Mouse (Mus musculus): ENCODE data around the gene Tdgf1. TPM values are rescaled to one million over a fixed set of nuclear protein-coding genes. Genes with fewer than 3 reads are reported as not detected.

The Tdgf1 gene
- polyA plus RNA-seq, 2 experiments from 2014 or later, result 2.2 TPM

DNA sequence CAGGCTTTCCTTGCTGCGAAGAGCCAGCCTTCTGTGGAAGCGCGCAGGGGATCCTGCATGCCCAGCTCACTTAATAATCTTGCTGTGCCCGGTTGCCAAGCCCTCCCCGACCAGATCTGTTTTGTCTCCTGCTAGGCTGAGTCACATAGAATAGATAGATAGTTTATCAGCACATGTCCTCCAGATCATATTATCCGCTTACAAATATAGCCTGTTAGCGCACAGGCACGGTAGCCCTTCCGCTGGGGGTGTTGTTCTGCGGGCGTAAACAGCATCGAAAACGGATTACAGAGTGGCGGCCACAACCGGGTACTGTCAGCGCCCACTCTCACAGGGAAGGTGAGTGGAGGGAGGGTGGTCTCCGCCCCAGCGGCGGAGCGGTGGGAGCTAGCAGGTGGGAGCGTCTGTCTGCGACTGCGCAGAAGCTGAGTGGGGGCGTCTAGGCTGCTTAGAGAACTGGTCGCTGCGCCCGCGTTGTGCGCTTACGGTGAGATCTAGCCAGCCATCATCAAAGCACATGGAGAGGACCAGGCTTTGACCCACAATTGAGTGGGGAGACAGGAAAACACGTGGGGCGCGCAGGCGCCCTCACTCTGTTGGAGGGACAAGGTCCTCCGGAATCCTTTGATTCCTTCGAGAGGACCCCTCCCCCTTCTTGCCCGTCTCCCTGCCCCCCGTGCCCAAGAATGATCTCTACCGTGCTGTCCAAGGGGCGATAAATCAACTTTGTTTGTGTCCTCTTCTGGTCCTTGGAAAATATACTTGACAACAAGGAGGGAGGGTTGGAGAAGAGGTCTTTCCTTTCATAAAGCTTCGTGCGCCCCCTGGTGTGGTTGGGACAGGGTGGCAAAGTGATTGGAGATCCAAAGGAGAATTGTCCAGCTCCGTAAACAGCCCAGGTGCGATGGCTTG, 7.8 kb upstream of the Tdgf1 start:
- peak; percentile 52 for ATAC-seq

DNA sequence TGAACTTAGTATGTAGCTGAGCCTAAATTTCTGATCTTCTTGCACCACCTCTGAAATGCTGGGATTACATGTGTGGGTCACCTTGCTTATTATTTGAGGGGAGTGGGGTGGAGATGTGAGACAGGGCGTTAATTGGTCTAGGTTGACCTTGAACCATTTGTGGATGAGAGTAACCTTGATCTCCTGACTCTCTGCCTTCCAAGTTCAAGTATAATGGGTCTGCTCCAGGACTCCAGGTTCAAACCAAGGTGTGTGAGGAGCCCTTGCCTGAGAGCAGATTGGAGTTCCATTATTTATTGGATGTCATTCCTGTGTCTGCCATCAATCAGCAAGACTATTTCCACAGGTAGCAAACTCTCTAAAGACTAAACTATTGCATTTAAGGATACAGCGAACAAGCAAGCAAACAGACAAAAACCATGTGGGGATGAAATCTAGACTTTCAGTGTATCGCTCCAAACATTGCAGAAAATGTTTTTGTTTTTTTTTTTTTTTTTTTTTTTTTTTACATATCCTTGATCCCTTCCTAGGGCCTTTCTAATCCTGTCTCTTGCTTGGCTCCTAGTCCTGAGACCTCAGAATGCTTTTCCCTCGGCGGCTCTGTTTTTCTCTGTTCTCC, 7.1 kb upstream of the Tdgf1 start:
- no peak for ATAC-seq

DNA sequence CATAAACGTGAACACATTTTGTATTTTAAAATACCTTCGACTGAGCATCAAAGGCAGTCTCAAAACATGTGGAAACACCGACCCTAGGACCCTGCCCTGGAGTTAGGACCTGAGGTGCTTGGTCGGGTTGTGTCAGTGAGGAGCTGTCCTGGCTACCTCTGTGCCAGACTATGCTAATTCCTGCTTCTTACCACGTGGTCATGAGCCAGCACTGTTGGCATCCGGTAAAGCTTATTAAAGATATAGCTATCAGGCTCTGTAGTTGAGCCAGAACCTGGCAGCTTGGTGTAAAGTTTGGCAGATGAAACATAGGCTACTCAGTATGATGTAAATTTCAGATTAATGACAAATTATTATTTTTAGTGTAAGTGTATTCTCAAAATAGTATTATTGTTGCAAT, 6.4 kb upstream of the Tdgf1 start:
- ATAC-seq, result no peak

DNA sequence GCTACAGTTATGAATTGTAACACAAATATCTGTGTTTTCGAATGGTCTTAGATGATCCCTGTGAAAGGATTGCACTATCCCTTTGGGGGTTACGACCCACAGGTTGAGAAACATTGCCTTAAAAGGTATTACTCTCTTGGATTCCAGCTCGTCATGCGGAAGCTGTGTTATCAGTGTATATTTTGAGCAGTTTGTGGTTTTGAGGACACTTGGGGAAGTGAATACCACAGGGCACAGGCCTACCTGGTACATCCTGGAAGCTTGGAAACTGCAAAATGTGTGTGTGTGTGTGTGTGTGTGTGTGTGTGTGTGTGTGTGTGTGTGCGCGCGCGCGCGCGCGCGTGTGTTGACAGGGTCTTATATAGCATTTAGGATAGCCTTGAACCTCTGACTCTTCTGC, 5.9 kb upstream of the Tdgf1 start:
- no peak for ATAC-seq

DNA sequence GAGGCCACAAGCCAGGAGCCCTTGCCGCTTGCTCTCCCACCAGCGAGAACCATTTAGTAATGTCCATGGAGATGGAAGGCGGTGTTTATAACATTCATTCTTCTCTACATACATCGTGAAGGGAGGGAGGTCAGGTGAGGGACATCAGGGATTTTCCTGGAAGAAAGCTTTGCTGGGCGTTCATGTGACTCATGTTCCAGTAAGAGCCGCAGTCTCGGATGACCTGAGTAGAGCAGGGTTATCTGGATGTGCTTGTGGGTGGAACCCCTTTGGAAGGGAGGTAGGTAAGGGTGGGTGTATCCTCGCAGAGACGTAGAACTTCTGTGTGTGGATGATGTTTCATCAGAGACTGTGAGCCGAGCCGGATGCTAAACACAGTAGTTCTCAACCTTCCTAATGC, 5.4 kb upstream of the Tdgf1 start, which contains the start of gene Lrrc2:
Gene Lrrc2, plus strand, starts transcription at position 149 of the 400 bp plus-strand sequence.
- no peak for ATAC-seq

DNA sequence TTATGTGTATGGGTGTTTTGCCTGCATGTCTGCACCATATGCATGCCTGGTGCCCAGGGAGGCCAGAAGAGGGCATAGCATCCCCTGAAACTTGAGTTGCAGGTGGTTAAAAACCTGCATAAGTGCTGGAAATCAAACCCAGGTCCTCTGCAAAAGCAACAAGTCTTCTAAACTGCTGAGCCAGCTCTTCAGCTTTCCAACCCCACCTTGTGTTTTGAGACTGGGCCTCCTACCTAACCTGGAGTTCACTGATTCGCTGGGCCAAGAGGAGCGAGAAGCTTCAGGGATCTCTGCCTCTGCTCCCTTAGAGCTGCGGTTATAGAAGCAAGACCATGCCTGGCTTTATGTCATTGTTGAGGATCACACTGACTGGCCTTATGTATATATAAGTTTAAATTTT, 4.2 kb upstream of the Tdgf1 start:
- no peak for ATAC-seq

DNA sequence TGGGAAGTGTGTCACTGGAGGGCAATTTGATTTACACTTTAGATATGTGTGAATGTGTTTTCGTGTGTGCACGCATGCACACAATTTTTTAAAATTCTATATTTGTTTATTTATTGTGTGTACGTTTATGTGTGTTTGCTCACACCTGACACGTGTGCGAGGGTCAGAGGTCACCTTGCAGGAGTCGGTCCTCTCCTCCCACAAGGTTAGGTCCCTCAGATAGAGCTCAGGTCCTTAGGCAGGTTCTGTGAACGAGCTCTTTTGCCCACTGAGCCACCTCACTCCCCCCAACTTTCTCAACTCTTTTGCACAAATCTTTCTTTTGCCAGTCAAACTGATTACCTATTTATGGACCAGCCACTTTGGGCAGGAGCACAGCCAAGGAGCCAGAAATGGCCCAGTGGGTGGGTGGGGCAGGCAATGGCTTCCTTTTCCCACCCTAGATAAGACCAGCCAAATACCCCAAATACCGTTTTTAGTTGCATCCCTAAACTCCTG, 2.9 kb upstream of the Tdgf1 start:
- ATAC-seq, result no peak

DNA sequence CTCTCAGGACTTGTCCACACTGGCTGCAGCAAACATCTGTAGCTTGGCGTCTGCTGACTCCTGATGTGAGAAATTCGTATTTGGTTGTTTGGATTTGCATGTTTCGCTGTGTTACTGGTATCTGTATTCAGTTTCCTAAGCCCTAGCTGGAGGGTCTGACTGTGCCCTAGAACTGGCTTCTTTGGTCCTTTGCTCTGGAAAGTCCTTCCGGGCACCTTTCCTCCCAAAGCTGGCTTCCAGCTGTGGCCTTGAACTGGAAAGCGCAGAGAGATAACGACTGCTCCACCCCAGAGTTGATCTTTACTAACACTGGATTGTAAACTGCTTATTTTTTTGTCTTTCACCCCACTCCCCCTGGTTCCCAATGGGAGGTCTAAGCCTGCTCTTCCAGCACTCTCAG, 1.9 kb upstream of the Tdgf1 start:
- no peak for ATAC-seq

DNA sequence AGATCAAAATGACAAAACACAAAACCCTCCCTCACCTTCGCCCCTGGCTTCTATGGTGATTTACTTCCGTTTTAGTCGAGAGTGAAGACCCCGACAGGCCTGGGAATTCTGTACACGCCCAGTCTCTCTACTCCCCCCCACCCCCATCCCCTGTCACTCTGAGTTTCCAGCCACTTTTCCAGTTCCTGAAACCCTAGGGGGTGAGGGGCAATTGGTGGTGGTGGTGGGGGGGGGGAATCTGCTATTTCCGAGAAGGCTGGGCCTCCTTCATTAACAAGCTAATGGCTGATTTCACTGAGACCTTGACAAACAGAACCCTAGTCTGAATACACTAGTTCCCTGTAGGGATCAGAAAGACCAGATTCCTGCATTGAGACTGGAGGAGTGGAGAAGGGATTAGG, 1.3 kb upstream of the Tdgf1 start:
- ATAC-seq, result no peak

DNA sequence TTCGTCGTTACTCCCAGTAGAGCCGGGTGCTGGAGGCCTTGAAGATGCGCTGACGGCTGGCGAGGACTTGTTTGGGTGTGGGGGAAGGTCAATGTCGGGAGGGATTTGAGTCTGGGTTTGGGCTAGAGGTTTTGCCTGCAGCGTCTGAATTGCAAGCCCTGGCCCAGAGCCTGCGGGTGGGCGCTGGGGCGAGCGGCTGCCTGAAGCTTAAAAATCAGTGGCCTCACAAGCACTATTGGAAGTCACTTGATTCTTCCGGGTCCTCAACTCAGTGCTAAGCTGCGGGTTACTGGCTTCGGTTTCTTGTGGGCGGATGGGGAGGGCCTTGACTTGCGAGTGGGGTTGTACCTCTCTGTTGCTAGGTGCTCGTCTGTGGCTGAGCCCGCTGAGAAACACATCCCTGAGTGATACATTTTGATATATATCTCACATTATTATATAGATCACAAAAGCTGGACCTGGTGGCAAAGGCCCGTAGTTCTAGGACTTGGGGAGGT, 638 bp upstream of the Tdgf1 start:
- peak; percentile 99 for ATAC-seq

DNA sequence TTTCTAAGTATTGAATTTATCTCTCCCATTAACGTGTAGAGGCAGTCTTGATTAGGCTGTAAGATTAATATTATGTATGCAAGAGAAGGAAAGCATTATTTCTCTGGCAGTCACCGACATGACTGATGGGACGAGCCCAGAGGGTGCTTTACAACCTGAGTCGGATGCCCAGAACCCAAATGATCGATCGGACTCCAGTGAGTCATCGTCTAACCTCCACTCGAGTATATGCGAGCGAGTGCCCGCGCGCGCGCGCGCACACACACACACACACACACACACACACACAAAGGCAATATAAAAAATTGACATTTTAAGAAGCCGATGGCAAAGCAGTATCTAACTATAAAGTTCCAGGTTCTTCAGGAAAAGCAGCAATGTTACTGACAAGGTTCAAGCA, 615 bp downstream of the Tdgf1 start:
- ATAC-seq, result no peak

DNA sequence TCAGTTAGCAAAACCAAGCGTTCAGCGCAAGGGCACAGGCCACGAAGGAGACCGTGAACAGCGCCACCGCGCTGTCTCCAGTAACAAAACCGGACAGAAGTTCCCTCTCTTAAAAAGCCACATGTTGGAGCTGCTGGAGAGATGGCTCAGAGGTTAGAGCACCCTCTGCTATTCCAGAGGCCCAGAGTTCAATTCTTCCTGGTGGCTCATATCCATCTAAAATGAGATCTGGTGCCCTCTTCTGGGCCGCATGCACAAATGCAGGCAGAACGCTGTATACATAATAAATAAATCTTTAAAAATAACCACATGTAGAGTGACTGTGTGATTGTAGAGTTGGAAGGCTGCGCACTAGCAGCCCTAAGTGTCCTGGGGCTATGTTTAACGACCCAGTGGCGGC, 1.7 kb downstream of the Tdgf1 start:
- no peak for ATAC-seq

DNA sequence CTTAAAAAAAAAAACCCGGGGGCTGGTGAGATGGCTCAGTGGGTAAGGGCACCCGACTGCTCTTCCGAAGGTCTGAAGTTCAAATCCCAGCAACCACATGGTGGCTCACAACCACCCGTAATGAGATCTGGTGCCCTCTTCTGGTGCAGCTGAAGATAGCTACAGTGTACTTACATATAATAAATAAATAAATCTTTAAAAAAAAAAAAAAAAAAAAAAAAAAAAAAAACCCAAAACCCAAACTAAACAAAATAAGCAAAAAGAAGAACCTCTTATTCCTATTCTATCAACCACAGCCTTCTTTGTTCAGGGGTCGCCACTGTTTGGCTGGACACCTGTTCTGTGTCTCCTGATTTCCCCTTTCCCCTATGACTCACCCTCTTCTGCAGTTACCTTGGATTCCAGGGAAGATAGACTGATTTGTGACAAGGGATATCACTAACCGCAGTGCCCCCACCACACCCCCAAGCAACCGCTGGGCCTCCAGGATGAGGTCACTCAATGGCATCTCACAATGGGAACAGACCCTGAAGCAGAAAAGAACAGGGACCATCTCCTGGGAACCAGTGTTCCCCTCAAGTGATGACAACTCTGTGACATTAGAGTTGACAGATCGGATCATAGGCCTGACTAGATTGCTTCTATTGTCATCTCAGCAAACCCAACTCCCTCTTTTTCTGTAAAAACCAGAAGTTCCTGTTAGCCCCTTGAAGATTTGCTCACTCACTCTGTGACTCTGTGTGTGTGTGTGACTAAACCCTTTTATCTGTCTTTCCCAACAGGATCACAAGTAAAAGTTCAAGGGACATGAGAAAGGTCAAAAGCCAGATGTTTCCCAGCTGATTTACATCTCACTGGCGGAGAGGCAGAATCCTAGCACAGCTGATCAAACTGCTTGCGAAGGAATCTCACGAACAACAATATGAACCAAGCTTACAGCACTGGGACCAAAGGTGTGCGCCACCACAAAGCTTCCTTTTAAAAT, 8.2 kb downstream of the Tdgf1 start:
- ATAC-seq, result no peak

DNA sequence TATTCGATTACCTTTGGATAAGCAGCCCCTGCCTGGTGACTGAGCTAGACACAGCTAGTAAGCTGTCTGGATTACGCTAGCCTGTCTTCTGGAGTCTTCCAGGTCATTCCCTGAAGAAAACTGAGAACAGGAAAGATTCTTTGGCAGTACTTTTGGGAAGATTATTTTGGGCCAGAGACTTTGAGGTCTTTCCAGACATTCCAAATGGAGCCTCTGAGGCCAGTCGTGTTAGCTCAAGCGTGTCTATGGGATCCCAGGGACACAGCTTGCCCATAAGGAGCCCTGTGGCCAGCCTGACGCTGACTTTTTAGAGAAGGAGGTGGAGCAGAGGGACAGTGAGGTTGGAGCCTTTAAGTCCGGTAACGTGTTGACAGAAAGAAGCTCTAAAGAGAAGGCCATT, 10.0 kb downstream of the Tdgf1 start:
- ATAC-seq, result no peak

DNA sequence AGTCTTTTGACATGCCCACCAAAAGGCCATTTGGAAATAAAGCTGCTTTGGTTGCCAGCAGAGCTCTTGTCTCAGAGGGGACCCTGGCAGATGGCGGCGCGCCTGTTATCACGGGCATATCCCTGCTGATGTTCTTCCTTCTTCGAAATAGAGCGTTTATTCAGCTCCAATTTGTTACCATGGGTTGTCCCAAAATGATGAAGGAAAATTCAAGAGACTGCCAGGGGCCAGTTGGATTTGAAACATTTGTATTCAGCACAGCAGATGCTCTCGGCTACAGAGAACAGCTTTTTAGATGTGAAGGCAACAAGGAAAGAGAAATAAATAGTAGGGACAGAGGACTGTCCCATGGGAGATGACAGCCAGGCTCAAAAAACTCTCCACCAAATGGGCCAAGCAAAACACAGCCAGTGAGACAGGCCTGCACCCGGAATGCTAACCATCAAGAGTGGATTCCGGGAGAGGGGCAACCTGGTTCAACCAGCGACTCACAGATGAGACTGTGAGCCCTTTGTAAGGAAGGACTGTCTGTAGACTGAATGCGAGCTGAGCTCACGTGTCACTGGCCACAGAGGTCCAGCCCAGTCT, 12.0 kb downstream of the Tdgf1 start:
- no peak for ATAC-seq

DNA sequence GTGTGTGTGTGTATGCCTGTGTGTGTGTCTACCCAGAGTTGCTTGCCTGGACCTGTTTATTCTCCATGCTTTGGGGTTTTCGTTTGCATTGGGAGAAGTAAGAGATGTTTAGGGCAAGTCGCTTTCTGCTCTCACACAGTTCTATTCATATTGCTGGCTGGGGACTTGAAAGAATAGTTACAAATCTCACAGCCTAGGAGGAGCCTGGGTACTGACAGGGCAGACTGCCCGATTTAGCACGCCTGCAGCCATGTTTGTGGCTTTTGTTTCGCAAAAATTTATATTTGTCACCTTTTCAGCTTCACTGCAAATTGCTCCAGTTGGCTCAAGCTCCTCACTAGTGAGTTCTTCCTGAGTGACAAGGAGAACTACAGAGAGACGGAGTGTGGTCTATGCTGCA, 14.4 kb downstream of the Tdgf1 start:
- ATAC-seq, result no peak

DNA sequence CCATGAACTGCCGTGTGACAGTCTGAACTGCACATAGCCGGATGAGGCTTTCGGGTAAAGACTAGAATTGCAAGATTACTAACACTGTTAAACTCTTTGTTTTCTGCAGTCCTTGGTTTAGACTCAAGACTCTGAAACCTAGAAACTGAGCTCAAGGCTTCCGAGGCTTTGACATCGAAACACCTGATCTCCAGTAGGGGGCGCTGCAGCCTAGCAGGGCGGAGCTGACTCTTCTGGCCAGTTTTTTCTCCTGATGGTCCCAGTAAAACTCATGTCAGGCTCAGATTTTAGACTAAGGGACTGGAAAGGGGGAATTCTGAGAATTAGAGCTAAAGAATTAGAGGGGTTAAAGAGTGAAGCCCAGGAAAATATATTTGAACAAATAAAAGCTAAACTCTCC, 23.2 kb downstream of the Tdgf1 start:
- ATAC-seq, result peak; percentile 57

DNA sequence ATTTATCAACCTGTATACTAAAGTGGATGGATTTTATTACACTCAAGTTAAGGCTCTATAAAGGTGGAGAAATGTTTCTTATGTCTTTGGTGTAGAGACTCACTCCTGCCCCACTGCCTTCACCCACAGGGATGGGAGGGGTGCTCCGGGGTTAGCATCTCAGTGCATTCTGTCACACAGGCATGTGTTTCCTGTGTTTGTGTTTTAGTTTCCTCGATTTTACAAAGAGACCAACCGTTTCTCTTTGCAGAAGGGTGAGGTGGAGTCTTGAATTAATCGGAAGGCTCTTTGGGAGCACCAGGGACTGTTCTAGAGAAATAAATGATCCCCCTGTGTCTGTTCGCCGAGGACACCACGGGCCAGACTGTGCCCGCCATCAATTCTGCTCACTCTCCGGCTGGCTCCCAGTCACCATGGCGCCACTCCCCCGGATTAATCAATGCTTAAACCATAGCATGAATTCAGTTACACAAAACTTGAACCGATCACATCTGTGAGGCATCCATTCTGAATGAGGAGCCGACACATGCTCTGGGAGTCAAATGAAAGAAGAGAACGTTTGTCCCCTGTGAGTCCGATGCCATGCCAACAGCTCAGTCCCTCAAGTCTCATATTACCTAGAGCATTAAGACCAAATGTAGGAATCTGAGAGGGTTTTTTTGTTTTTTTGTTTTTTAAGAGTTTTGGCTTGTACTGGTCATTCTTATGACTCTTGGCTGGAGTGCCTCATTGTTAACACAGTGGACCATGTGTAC, 25.1 kb downstream of the Tdgf1 start:
- no peak for ATAC-seq

DNA sequence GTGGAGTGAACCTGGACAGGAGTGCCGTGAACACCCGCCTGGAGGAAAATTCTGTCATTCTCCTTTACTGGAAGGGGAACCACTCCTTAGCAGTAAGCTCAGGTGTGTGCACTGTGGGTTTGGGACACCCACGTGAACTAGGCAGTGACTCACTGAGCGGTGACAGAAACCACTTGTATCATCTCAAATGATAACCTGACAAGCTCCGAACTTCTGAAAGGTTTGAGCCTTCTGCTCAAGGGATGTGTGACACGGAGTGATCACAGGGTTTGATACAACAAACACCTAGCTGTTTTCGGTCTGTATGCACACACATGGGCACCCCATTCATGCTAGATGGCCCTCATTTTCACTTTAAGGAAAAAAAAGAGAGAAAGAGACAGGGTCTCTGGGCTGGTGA, 29.2 kb downstream of the Tdgf1 start, which contains the start of gene Fam240a:
Gene Fam240a, minus strand, starts transcription at position 76 of the 400 bp plus-strand sequence.
- ATAC-seq, result peak; percentile 32

DNA sequence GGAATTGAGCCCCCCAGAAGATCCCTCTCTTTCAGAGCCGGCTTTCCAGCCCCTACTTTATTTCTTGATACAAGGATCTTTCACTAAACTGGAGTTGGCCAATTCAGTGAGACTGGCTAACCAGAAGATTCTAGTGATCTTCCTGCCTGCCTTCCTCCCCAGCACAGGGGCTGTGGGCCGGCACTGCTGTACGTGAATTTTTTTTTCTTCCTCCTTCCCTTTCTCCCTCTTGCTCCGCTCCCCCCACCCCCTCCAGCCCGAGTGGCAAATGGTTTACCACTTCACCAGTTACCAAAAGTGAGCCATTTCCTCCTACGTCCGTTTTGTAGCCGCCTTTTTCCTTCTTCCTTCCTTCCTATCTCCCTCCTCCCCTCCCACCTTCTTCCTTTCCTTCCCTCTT, 30.5 kb downstream of the Tdgf1 start:
- ATAC-seq, result no peak

DNA sequence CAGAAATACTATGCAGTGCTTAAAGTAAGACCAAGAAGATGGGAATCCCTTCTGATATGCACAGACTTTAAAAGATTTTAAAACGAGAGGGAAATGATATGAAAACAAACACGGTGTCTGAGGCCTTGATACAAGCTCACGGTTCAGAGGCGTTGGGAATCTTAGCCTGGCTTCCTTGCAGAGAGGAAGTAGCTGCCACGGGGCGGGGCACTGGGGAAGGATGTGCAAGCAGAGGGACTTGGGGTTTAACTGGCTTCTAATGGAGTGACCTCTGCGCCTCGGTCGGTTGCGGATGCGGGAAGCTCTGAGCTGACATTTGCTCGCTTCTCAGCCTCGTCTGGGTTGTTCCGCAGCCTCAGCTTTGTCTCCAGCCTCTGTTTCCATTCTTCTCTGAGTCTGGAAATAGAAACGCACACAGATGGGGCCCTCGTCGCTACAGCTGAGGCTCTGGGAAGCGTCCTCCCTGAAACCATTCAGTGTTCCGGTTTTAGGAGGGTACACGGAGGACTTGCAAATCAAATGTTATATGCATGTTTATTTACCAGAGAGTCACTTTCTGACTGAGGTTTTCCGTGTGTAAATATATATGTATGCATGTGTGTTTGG, 31.2 kb downstream of the Tdgf1 start:
- ATAC-seq, result no peak
